Mouse (Mus musculus) bone marrow, adult 2 months (tissue): ENCODE measurements at regions not wholly inside any gene's neighbourhood (a gene's known extent, or its start where the extent isn't known, plus 50 kb on each side); places are given as distances from the start of the nearest gene placed in this dataset.

ENCODE experiments used
- CTCF ChIP-seq: fragments of 200-500 bp; IDR thresholded peaks from 2 replicates; pipeline ENCODE4 v1.5.1; 2011; ENCODE audit warnings: low read length, control low read depth; ENCODE audit not compliant: control insufficient read depth, insufficient read depth
- POLR2A ChIP-seq: fragments of 200-500 bp; IDR thresholded peaks from 2 replicates; pipeline ENCODE4 v1.6.1; 2011; ENCODE audit warnings: low read depth, mild to moderate bottlenecking, control low read depth, low read length, borderline replicate concordance; ENCODE audit not compliant: control insufficient read depth

- TF ChIP-seq CTCF = no peak
- no peak for TF ChIP-seq POLR2A
These were observed 117.3 kb upstream of the Mki67 start for GRCm38 (mm10) chr7:135833425-135833824.
